Comparison of ENCODE assay signal across 10 mouse cellular contexts in genomic region chr11:84661981-84662380, GRCm38 (mm10).
A peak's percentile ranks its signal among the peaks of the same experiment; 100 is the strongest.
DNase-seq lines count a peak whose midpoint lies in the region; ATAC-seq and TF ChIP-seq lines count a peak whose summit lies in the region.
"Had no signal": no experiment of that assay in that cellular context is flagged by ENCODE, and none has a peak within 500 bp of the region (broad histone marks: within the 10 kb centered on the region; RNA-seq: fewer than 3 reads in every experiment).

No protein-coding gene starts in this region.

- no peaks in the 10 kb centered on the region for H3K36me3 ChIP-seq in embryonic facial prominence, embryonic 10.5 days (replicated peaks)
- H3K36me3 ChIP-seq: embryonic facial prominence, embryonic 12.5 days; stomach, embryonic 15.5 days had no signal

- no peak overlapping the region for H3K4me3 ChIP-seq in layer of hippocampus, adult 2 months
- H3K4me3 ChIP-seq in embryonic facial prominence, embryonic 10.5 days = no peak overlapping the region
- H3K4me3 ChIP-seq: embryonic facial prominence, embryonic 12.5 days; stomach, embryonic 15.5 days had no signal

- WGBS in embryonic facial prominence, embryonic 10.5 days = 13% methylated on average over 7 of the region's 7 CpGs

- peaks cover 24% of the 10 kb centered on the region for H3K4me1 ChIP-seq in embryonic facial prominence, embryonic 10.5 days
- H3K4me1 ChIP-seq: stomach, embryonic 15.5 days had no signal

- H3K27me3 ChIP-seq in embryonic facial prominence, embryonic 10.5 days (replicated peaks; ENCODE audit: low read depth, poor library complexity, severe bottlenecking) = peaks cover 29% of the 10 kb centered on the region; the same call in 1 of the 2 replicates
- H3K27me3 ChIP-seq: embryonic facial prominence, embryonic 12.5 days; stomach, embryonic 15.5 days had no signal

- TF ChIP-seq CTCF in layer of hippocampus, adult 2 months (conservative IDR thresholded peaks at IDR 0.05) = no peak

- H3K27ac ChIP-seq in layer of hippocampus, adult 2 months = no peak overlapping the region
- H3K27ac ChIP-seq in embryonic facial prominence, embryonic 10.5 days (replicated peaks) = no peak overlapping the region
- H3K27ac ChIP-seq: embryonic facial prominence, embryonic 12.5 days; stomach, embryonic 15.5 days had no signal

- no peak for ATAC-seq in megakaryocyte, adult 5-6 weeks (ENCODE audit: poor library complexity, severe bottlenecking)

- peak; percentile 31 to 41 for DNase-seq in layer of hippocampus, postnatal 10 days (ENCODE audit: low spot score in 2 of 2)
- no peak for DNase-seq in layer of hippocampus, adult 2 months (ENCODE audit: low spot score in 2 of 2)
- peak; percentile 25 to 79 for DNase-seq in adrenal gland, adult (ENCODE audit: inconsistent age in 2 of 2, low spot score in 1 of 2)
- DNase-seq in embryonic facial prominence, embryonic 10.5 days (ENCODE audit: low spot score) = peak; percentile 85
- peak; percentile 29 for DNase-seq in lung, postnatal 36 days
- no peak for DNase-seq in cerebellum, adult 8-10 months
- DNase-seq in spleen, postnatal 14 days (ENCODE audit: low spot score in 2 of 2) = no peak

- no peaks in the 10 kb centered on the region for H3K9me3 ChIP-seq in embryonic facial prominence, embryonic 10.5 days
- H3K9me3 ChIP-seq: embryonic facial prominence, embryonic 12.5 days; stomach, embryonic 15.5 days had no signal

Comparison
In these comparisons a context has a peak if more than half of its experiments do, and no peak if none do; other contexts are left out.
1. DNase-seq: peak in layer of hippocampus, postnatal 10 days (2 of 2), adrenal gland, adult (2 of 2), embryonic facial prominence, embryonic 10.5 days (single experiment) and lung, postnatal 36 days (single experiment); none in layer of hippocampus, adult 2 months (0 of 2), cerebellum, adult 8-10 months (single experiment) and spleen, postnatal 14 days (0 of 2).